Mouse (Mus musculus) left cerebral cortex, adult 2 months (tissue): ENCODE measurements around the gene Pnliprp1. TPM values are rescaled to one million over a fixed set of nuclear protein-coding genes. Genes with fewer than 3 reads are reported as not detected.

Source experiments
- DNase-seq, 2 experiments: peaks; one replicate each; pipeline ENCODE4 v3.0.0; 2021 to 2022; ENCODE audit warnings: low spot score in 2 of 2, mixed read lengths in 1 of 2; ENCODE audit errors: extremely low spot score in 1 of 2
- H3K27ac ChIP-seq: fragments of 200-600 bp; 2 replicates; pipeline ENCODE4 v1.8.1; 2022
- H3K4me3 ChIP-seq: fragments of 200-600 bp; 2 replicates; pipeline ENCODE4 v1.8.1; 2022
- CTCF ChIP-seq: fragments of 200-600 bp; IDR thresholded peaks from 2 replicates; pipeline ENCODE4 v1.8.1; 2022; ENCODE audit warnings: antibody characterized with exemption, mild to moderate bottlenecking, moderate library complexity
- intact Hi-C: fragments of 180-260 bp; cut with DNase I; formaldehyde crosslinking; loops from one replicate; pipeline ENCODE4 v1.15.1; 2025
- total RNA-seq, 2 experiments: library from RNA; stranded (reverse); gene quantifications; 2 replicates each; pipeline ENCODE4 v1.2.3; 2021

Pnliprp1 gene
- total RNA-seq, 2 experiments from 2014 or later: not detected

GRCm38 (mm10) chr19:58742711-58743110, 14.0 kb downstream of the Pnliprp1 start:
- Histone ChIP-seq H3K27ac (no peak overlapping the region), H3K4me3 (no peak overlapping the region)
- no peak for TF ChIP-seq CTCF
- no peak for DNase-seq
- intact Hi-C loops: no loop called here

DNA sequence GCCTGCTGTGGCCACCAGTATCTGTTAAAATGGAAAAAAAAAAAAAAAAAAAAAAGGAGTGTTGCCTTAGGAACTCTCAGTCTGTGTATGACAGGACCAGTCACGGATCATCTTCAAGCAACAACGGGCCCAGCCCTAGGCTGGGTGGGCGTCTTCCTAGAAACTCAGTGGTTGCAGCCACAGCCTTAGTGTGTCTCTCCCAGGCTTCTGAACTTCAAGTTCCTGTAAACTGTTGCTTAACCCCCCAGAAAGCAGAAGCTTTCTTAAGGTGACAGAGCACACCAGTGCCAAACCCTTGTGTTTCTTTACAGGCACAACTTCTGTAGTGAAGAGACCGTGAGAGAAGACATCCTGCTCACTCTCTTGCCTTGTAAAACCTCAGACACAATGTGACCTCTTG, 15.0 kb downstream of the Pnliprp1 start:
- no peak for DNase-seq
- intact Hi-C loops: no loop called here
- TF ChIP-seq CTCF: no peak
- Histone ChIP-seq H3K4me3 (no peak overlapping the region), H3K27ac (no peak overlapping the region)

- Histone ChIP-seq H3K4me3 (no peak overlapping the region), H3K27ac (no peak overlapping the region)
- no peak for DNase-seq
- intact Hi-C loops: no loop called here
- no peak for TF ChIP-seq CTCF
These were observed 18.9 kb downstream of the Pnliprp1 start for GRCm38 (mm10) chr19:58747498-58748000.

GRCm38 (mm10) chr19:58750822-58751221, 22.1 kb downstream of the Pnliprp1 start:
- Histone ChIP-seq H3K4me3 (no peak overlapping the region), H3K27ac (no peak overlapping the region)
- DNase-seq: no peak
- intact Hi-C loops: no loop called here
- TF ChIP-seq CTCF: no peak

DNA sequence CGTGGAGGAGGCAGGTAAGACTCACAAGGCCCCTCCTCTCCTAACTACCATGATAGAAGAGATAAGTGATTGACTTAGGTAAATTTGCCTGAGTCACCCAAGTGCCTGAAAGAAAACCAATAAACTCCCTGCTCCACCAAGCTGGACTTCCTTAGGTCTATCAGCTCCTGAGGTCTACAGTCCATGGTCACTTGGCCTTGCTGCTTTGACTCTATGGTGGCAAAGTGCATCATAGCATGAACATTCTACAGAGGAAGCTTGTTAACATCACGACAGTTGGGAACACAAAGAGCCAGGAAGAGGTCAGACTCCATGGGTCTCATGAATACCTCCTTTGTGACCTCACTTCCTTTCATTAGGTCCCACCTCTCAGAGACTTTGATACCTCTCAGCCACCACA, 22.8 kb downstream of the Pnliprp1 start:
- H3K4me3 ChIP-seq: no peak overlapping the region
- TF ChIP-seq CTCF: no peak
- DNase-seq: no peak
- no peak overlapping the region for H3K27ac ChIP-seq
- intact Hi-C loops: no loop called here

GRCm38 (mm10) chr19:58758871-58759270, 30.2 kb downstream of the Pnliprp1 start:
- Histone ChIP-seq H3K4me3 (no peak overlapping the region), H3K27ac (no peak overlapping the region)
- no peak for TF ChIP-seq CTCF
- intact Hi-C loops: no loop called here
- DNase-seq: no peak

DNA sequence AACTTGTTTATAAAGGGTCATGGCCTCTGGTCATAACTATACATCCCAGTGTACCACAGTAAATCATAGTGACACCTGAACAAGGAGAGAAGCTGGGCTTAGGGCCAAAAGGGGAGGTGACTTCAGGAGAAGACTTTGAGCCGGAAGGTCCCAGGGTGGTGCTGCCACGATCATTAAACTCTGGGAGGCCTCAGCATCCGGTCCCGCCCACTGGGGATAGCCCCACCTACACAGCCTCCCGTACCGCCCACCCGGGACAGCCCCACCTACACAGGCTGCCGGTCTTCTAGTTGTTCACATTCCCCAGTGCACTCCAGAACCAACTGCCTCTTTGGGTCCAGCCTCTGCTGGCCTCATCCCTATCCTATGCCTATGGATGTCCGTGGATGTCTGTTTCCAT, 30.7 kb downstream of the Pnliprp1 start, which contains the start of gene Pnliprp2:
Gene Pnliprp2, plus strand, starts transcription at position 297 of the 400 bp plus-strand sequence.
- no peak for DNase-seq
- intact Hi-C loops: no loop called here
- TF ChIP-seq CTCF: no peak
- Histone ChIP-seq H3K27ac (no peak within 1 kb of the TSS), H3K4me3 (no peak within 1 kb of the TSS)

GRCm38 (mm10) chr19:58762316-58762715, 33.6 kb downstream of the Pnliprp1 start:
- no peak for TF ChIP-seq CTCF
- DNase-seq: no peak
- Histone ChIP-seq H3K4me3 (no peak overlapping the region), H3K27ac (no peak overlapping the region)
- intact Hi-C loops: loop anchor here (2.0 to 5.0 kb wide), 2 partner anchors 142 to 445 kb away; no protein-coding TSS in a partner anchor

DNA sequence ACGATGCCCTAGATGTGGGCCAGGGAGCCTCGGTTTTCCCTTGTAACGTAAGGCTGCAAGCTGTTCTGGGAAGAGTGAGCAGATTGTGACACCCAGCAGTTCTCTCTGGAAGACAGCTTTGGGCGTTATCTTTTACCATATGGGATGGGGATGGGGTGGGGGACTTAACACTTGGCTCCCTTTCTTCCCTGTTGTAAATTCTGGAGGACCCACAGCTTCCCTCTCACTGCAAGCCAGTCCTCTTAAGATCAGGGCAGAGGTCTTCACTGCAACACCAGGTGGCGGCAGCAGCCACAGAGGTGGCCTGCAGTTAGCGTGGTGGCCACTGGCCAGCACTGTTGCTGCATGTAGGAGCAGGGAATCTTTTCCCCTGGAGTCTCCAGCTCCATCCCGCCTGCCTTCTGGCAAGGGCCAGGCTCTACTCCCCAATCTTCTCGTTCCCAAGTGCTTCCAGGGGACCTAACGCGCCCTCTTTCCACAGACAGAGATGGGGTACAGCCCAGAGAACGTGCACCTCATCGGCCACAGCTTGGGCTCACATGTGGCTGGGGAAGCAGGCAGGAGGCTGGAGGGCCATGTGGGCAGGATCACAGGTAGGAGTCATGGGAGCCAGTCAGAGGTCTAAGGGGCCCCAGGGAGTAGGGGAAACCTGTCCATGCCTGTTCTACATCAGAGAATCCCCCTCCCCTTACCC, 34.3 kb downstream of the Pnliprp1 start:
- H3K27ac ChIP-seq: no peak overlapping the region
- intact Hi-C loops: loop anchor here (2.0 to 5.0 kb wide), 2 partner anchors 142 to 444 kb away; no protein-coding TSS in a partner anchor
- TF ChIP-seq CTCF: peak; percentile 72
- DNase-seq: peak; percentile 51 to 65
- H3K4me3 ChIP-seq: no peak overlapping the region

DNA sequence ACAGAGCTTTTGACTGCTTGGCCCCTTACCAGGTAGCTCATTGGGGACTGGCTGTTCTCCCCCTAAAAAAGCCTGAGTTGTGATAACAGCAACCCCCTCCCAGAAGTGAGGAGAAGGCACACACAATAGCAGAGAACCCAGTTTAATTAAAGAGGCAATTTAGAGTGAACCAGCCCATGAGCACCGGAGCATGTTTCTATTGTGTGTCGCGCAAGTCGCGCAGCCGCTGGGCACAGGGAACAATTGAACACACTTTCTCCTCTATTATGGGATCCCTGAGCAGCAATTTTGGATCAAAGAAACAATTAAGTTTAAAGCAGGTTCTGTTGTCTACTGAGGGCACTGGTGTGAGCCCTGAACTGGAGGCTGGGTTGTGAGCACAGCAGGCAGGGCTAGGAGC, 38.6 kb downstream of the Pnliprp1 start:
- DNase-seq: no peak
- intact Hi-C loops: no loop called here
- no peak overlapping the region for H3K27ac ChIP-seq
- no peak for TF ChIP-seq CTCF
- H3K4me3 ChIP-seq: no peak overlapping the region

GRCm38 (mm10) chr19:58776461-58776860, 47.8 kb downstream of the Pnliprp1 start:
- no peak for DNase-seq
- intact Hi-C loops: no loop called here
- no peak overlapping the region for H3K27ac ChIP-seq
- TF ChIP-seq CTCF: no peak
- H3K4me3 ChIP-seq: no peak overlapping the region

- Histone ChIP-seq H3K4me3 (no peak overlapping the region), H3K27ac (no peak overlapping the region)
- intact Hi-C loops: no loop called here
- DNase-seq: no peak
- TF ChIP-seq CTCF: no peak
These were observed 52.9 kb downstream of the Pnliprp1 start for GRCm38 (mm10) chr19:58781566-58781965.

GRCm38 (mm10) chr19:58783938-58784337, 55.3 kb downstream of the Pnliprp1 start:
- no peak for DNase-seq
- no peak for TF ChIP-seq CTCF
- H3K4me3 ChIP-seq: no peak overlapping the region
- H3K27ac ChIP-seq: no peak overlapping the region
- intact Hi-C loops: no loop called here
